Mouse (Mus musculus): ENCODE results near the gene Map1lc3b.
A peak's percentile ranks its signal among the peaks of the same experiment; 100 is the strongest.

Gene Map1lc3b

DNA sequence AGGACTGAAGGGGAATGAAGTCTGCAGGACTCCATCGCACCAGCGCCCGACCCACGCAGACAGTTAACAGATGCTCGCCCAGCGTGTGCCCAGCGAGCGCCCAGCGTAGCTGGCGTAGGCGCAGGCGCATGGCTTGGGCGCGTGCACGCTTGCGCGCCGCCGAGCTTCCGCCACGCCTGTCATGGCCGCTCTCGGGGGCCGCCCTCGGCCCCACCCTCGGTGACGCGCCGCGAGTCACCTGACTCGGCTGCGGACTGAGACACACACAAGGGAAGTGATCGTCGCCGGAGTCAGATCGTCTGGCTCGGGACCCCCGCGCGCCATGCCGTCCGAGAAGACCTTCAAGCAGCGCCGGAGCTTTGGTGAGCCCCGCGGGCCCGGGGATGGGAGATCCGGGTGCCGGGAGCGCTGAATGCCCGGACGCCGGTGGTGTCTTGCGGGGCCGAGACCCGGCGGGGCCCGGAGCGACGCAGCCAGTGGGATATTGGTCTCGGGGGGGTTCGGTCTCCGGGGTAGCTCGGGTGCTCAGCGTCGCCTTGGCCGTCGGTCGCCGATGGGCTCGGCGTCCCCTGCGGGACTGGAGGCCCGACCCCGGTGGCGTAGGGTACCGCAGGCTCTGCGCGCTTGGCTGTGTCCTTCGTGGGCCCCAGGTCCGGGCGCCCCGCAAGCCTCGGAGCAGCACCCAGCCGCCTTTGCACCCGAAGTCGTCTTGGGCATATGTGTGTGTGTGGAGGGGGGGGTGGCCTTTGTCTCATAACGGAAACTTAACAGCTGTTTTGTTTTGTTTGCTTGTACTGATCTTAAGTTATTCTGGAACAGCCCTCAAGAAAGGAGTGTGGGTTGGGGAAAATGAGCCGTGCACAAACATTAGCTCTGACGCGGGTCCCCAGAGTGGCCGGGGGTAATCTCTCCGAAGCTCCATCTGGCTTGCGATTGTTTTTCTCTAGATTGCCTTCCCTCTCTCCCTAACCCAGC, at the start of gene Map1lc3b:
TSS of gene Map1lc3b (plus strand) at position 159 of the 975 bp plus-strand sequence.
- DNase-seq (ENCODE audit: low spot score), result peak; percentile 91

- no peak for DNase-seq (ENCODE audit: low spot score)
Observed at GRCm38 (mm10) chr8:121541862-121542261, 48.3 kb upstream of the Map1lc3b start.

DNA sequence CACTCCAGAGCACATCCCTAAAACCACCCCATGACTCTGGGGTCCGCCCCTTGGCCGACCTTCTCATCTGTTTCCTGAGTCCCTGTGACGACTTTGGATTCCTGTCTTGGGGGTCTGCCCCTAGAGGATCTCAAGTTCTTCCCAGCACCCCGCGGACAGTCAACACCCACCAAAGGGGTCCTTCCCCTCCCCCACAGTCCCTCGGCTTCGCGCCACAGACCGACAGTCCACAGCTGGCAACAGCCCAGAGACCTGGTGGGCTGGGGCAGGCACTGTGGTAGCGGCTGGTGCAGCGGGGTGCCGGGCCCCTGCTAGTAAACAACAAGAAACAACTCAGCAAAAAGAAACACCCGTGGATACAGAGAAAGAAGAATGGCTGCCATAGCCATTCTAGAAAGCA, 47.3 kb upstream of the Map1lc3b start:
- no peak for DNase-seq (ENCODE audit: low spot score)

DNA sequence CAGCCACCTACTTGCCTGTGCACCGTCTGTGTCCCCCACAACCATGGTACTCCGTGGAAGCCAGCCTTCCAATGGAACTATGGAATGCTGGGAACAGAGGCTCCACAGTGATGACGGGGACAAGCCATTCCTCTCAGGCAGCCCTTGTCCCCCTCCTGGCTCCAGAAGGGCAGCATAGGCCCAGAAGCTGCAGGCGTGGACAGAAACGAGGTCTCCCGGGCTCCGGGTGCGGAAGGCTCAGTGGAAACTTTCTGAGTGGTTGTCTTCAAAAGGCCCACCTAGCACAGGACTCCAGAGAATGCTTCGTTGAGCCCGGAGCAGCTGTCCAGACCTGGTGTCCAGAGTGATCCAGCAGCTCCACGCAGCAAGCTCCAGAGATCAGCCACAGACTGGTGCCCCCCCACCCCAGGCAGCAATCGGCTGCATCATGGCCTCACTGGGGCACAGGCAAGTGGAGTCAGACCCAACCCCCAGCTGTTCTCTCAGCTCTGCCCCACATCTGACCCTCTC, 45.8 kb upstream of the Map1lc3b start, which contains the start of gene 1700018B08Rik:
TSS of gene 1700018B08Rik (minus strand) at position 45 of the 510 bp plus-strand sequence.
- DNase-seq (ENCODE audit: low spot score), result no peak

GRCm38 (mm10) chr8:121544936-121545335, 45.2 kb upstream of the Map1lc3b start:
- DNase-seq (ENCODE audit: low spot score), result no peak

DNA sequence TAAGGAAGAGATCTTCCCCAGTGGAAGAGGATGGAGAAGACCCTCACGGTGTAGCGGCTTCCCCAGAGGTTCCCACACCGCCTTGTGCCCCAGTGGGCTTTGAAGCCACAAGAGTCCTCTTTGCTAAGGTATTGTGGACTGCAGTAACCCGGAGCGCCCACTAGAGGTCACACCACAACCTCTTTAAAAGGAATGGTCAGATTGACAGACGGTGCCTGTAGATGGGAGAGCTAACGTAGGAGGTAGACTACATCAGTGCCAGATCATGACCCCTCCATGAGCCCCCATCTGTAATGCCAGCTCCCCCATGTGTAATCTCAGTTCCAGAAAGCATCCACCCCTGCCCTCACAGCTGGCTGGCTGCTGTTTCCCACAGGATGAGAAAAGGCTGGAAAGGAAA, 43.0 kb upstream of the Map1lc3b start:
- DNase-seq (ENCODE audit: low spot score), result no peak

- DNase-seq (ENCODE audit: low spot score), result no peak
Observed at GRCm38 (mm10) chr8:121550056-121550455, 40.1 kb upstream of the Map1lc3b start.

DNA sequence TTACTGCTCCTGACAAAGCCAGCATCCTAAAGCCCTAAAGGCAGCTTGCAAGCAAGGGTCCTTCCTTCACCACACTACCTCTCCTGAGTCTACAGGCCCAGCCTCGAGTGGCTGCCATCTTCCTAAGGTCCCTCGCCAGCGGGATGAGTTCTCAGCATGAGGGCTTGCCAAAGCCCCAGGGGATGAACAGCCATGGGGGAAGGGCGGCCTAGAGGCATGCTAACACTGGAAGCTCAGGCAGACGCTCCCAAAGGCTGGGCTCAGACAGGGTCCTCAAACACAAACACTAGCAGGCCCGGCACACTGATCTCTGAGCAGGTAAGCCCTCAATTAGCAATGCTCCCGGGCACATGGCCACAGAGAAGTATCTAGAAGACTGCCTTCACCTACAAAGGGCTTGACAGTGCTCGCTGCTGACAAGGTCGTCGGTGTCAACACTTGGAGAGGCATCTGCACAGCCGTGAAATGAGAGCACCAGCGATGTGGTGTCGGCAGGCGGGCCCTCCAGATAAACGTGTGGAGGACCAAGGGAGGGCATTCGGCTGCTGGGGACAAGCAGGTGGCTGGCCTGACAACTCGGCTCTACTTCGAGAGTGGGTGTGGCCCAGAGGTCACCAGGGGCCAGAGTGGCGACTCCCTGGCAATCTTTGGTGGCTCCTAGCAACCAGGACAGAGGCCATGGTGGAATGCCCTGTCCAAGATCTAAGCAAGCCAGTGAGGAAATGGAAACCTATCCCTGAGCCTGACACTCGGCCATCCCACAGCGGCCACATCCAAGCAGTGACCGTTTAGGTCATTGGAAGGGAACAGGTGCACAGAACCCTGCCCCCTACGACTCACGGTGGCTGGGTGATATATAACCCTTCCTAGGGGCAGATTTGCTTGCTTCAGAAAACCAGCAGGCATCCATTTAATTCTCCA, 38.8 kb upstream of the Map1lc3b start:
- no peak for DNase-seq (ENCODE audit: low spot score)

DNA sequence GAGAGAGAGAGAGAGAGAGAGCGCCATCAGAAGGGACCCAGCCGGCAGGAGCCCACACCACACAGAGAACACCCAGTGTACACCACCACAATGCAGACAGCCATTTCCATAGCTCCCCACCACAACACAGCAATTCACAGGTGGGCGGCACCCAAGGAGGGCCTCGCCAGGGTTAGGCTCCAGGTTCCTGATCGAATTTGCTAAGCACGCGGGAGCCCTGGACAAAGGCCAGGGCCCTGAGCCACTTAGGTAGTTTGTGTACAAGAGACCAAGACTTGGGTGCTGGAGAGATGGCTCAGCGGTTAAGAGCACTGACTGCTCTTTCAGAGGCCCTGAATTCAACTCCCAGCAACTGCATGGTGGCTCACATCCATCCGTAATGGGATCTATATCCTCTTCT, 37.7 kb upstream of the Map1lc3b start:
- DNase-seq (ENCODE audit: low spot score), result no peak

GRCm38 (mm10) chr8:121553831-121554475, 36.2 kb upstream of the Map1lc3b start:
- DNase-seq (ENCODE audit: low spot score), result no peak

DNA sequence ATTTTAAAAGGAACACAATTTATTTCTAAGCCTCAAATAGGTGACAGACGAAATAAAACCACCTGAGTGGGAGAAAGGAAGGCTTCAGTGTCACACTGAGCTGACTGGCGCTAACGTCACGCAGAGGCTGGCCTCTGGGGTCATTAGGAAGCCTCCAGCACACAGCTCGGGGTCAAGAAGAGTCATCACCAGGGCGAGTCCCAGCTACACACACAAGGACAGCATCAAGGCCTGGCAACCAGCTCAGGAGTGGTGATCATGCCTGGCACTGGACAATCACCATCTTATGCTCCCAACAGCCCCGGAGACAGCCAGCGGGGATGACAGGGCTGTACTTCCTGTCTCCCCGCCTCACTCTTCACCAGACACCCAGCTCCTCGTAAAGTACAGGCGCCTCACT, 32.4 kb upstream of the Map1lc3b start:
- DNase-seq (ENCODE audit: low spot score), result no peak

- DNase-seq (ENCODE audit: low spot score), result no peak
Observed at GRCm38 (mm10) chr8:121558538-121558937, 31.6 kb upstream of the Map1lc3b start.

- no peak for DNase-seq (ENCODE audit: low spot score)
Observed at GRCm38 (mm10) chr8:121559801-121560200, 30.4 kb upstream of the Map1lc3b start.

GRCm38 (mm10) chr8:121560432-121561100, 29.6 kb upstream of the Map1lc3b start:
- no peak for DNase-seq (ENCODE audit: low spot score)

GRCm38 (mm10) chr8:121561636-121562345, 28.4 kb upstream of the Map1lc3b start:
- no peak for DNase-seq (ENCODE audit: low spot score)

GRCm38 (mm10) chr8:121562941-121563351, 27.2 kb upstream of the Map1lc3b start:
- peak; percentile 63 for DNase-seq (ENCODE audit: low spot score)

DNA sequence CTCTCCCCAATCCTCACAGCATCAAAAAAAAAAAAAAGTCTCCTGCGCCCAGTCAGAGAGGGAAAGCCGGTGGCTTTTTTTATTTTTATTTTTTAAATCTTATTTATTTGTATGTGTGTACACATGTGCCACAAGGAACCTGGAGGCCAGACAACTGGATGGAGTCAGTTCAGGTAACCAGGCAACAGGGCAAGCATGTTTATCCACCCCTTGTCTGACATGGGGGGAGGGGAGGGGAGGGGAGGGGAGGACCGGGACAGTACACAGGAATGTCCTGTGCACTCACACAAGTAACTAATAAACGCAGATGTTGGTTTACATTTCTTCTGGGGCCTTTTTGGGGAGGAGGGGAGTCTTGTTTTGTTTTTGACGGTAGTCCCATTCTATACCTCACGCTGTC, 26.5 kb upstream of the Map1lc3b start:
- DNase-seq (ENCODE audit: low spot score), result no peak

DNA sequence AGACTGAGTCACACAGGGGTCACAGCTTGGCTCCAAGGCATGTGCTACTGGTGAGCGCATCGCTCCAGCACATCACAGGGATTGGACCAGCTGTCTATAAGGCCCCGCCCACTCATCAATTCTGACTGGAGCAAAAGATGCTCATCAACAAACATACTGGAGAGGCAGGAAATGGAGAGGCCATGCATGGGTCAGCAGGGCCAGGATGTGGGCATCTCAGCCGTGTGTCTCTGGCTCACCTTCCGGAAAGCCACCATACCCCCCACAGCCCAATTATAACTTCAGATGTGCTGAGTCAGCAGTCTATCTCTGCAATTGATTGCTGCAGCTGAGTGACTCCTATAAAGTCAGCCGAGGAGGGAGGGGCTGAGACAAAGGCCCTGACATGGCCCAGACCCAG, 21.8 kb upstream of the Map1lc3b start:
- DNase-seq (ENCODE audit: low spot score), result no peak

- DNase-seq (ENCODE audit: low spot score), result peak; percentile 45
Observed at GRCm38 (mm10) chr8:121570335-121570734, 19.8 kb upstream of the Map1lc3b start.

- no peak for DNase-seq (ENCODE audit: low spot score)
Observed at GRCm38 (mm10) chr8:121570801-121571200, 19.4 kb upstream of the Map1lc3b start.

Measured in ovary, adult 18-20 months (tissue).